Mouse (Mus musculus) adrenal gland, postnatal 10 days (tissue): Measurements from ENCODE around the gene Brs3. TPM values are rescaled to one million over a fixed set of nuclear protein-coding genes. Genes with fewer than 3 reads are reported as not detected.

Source experiments
- DNase-seq: peaks from one replicate; pipeline ENCODE4 v3.0.0; 2021; ENCODE audit warnings: mixed read lengths
- long read RNA-seq, 2 experiments: library from polyadenylated mRNA; stranded (forward); transcript quantifications; one replicate each; pipeline ENCODE4 v2.0.0; 2021
- total RNA-seq, 2 experiments: library from RNA; stranded (reverse); gene quantifications; 2 replicates each; pipeline ENCODE4 v1.2.3; 2021

The Brs3 gene
- total RNA-seq, result not detected
- long read RNA-seq, experiment 1, result 0 reads
- long read RNA-seq, experiment 2, result 0 reads

DNA sequence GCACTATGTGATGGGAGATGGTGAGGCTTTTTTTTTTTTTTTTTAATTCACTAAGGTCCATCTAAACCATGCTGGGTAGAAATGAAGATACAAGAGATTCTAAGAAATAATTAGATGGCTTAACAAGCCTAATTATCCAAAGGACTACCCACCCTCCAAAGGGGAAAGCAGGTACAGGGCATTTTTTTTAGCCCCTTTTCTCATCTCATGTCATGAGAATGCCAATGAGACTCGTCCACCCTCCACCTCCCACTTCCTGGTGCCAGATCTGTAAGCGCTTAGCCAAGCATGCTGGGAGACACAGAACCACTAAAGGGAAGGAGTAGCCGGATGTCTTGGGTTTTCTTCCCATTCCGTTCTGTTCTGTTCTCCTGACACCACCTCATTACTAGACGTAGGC, at the start of gene Brs3:
TSS of gene Brs3 (plus strand) at position 301 of the 400 bp plus-strand sequence.
- DNase-seq, result no peak

DNA sequence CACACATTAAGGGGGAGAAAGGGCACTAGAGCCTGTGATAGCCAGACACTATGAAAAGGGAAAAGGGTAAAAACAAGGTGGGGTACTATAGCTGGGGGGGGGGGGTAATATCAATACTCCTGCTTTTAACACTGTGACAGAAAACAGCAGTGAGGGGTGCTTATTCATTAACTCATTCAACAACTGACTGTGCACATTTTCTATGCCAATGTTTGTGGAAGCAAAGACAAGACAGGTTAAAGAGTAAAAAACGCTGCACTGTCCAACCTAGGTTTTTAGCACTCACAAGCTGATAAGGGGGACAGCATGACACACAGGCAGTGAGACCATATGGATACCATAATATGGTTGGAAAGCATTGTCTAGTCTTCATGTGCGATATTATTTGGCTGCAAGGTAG, 30.0 kb upstream of the Brs3 start:
- no peak for DNase-seq

DNA sequence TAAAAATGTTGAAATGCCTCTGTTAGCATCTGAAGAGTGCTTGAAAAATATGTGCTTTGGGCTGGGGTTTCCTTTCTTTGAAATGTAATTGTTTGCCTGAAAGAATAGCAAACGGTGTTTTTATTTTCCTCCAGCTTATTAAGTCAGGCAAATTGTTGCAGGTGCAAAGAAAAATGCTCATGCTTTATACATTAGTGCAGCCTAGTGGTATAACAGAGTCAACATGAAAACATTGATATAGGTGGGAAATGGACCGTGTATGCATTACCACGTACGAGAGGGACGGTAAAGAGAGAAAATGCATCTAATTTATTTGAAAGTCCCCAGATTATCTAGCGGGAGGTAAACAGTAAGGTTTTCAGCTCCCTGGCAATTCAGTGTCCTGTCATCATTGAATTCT, 995 bp downstream of the Brs3 start:
- DNase-seq, result no peak

DNA sequence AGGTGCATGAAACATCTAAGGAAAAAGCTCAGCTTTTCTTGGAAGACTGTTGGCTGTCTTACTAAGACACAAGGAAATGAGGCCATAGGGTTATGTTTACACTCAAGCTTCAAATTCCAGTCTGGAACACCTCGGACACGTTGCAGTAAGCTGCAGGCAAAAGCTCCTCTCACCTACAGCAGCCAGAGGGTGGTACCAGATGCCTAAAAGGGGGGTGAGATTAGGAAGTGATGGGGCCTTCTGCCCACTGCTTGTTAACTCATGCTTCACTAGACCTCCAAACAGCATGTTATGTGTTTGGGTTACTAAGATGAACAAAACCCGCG, 9.9 kb downstream of the Brs3 start:
- no peak for DNase-seq

DNA sequence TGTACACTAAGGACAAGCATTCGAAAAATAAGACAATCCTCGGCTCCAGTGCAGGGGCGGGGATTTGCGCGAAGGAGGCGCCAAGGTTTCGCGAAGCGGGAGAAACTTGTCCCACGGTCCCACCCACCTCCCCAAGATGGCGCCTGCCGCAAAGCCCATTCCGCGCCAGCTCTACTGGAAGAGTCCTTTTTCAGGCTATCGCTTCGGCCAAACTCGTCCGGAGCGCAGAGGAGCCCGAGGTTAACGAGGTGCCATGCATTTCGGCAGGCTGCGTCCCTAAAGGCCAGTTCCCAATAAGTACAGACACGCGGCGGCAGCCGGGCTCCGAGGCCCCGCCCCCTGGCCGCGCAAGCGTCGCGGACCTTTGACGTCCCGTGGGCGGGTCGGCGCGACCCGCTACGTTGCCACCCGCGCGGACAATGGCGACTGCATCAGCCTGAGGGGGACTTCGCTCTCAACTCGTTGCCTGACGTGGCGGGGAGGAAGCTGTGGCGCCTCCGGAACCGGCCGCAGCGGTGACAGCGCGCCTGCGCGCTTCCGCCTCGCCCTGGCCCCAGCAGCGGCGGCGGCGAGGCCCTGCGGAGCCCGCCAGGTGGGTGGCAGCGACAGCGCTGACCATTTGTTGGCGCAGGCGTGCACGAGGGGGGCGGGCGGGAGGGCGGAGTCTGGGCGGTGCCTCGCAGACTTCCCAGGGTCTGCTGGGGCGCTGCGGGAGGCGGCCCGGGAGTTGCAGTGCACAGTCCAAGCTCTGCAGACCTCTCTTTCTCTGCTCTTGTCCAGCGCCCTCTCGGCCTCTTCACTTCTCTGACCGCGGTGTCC, 10.5 kb downstream of the Brs3 start, which contains the start of gene Htatsf1:
TSS of gene Htatsf1 (plus strand) at position 410 of the 819 bp plus-strand sequence.
- peak; percentile 82 for DNase-seq

DNA sequence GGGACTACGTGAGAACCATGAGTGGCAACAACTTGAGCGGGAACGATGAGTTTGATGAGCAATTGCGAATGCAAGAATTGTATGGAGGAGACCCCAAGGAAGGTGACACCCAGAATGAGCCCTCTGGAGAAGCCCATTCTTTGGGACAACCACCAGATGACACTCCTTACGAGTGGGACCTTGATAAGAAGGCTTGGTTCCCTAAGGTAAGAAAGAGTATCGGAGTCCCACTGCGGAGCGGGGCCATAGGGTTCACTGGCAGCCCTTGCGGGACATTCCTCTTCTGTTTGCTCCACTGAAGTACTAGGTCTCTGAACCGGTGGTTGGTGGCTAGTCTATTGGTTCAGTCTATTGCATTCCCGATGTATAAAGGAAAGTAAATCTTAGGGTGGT, 11.1 kb downstream of the Brs3 start:
- no peak for DNase-seq

DNA sequence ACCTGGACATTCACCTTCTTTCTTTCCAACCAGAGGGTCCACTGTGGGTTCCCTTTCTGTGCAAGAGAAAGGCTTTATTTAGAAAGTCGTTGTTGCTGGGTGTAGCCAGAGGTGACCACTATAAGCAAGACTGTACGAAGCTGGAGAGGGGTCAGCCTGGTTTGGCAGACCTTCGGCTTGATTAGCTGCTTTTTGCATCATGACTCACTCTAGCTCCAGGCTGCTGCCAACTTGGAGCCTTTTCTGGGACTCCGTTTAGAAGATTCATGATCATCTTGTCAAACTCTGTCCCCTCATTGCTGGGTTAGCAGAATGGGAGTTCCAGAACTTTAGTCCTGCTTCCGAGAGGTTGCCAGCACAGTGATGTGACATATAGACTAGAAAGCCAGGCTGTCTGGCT, 38.6 kb downstream of the Brs3 start:
- peak; percentile 23 for DNase-seq

DNA sequence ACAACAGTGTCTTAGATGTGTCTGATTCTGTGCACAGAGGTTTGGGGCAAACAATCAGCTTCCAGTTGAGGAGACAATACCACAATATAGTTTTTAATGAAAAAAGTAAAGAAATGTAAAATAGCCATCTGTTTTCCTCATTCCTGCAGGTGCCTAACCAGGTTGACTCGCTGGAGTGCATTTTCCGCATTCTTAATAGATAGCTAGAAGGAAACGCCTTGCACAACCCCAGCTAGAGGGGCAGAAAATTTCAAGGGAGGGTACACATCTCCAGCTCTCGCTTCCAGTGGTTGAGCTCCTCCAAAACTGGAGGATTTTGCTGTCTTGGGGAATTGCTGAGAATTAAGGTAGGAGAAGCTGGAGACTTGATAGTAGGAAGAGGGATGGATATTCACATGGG, 44.9 kb downstream of the Brs3 start, which contains the start of gene Vgll1:
TSS of gene Vgll1 (plus strand) at position 301 of the 400 bp plus-strand sequence.
- no peak for DNase-seq

Other genes with a start within 250 kb of the Brs3 start
- gene Map7d3, start 220.7 kb upstream of the Brs3 start, total RNA-seq, result 1 to 10 TPM; 3.6 TPM
- not detected for gene Adgrg4, start 172.9 kb upstream of the Brs3 start, total RNA-seq
- gene Htatsf1, start 10.5 kb downstream of the Brs3 start, total RNA-seq, result 10 to 100 TPM; 37.2 to 43.7 TPM
- not detected for gene Vgll1, start 45.0 kb downstream of the Brs3 start, total RNA-seq
- under 1 TPM in 1 of 2 experiments, not detected in 1; 0.24 TPM for gene Cd40lg, start 169.1 kb downstream of the Brs3 start, total RNA-seq